Mouse (Mus musculus) gastrocnemius, adult 2 months (tissue): ENCODE measurements around the gene Txndc8. TPM values are rescaled to one million over a fixed set of nuclear protein-coding genes. Genes with fewer than 3 reads are reported as not detected.

Experiments used
- DNase-seq: peaks from one replicate; pipeline ENCODE4 v3.0.0; 2022
- H3K27ac ChIP-seq: fragments of 200-600 bp; 2 replicates; pipeline ENCODE4 v1.8.1; 2022; ENCODE audit warnings: mild to moderate bottlenecking
- H3K4me3 ChIP-seq: fragments of 200-600 bp; 2 replicates; pipeline ENCODE4 v1.8.1; 2022; ENCODE audit warnings: mild to moderate bottlenecking, moderate library complexity
- CTCF ChIP-seq: fragments of 200-600 bp; IDR thresholded peaks from 2 replicates; pipeline ENCODE4 v1.8.1; 2022; ENCODE audit warnings: antibody characterized with exemption, mild to moderate bottlenecking, moderate library complexity
- intact Hi-C: fragments of 180-260 bp; cut with DNase I; formaldehyde crosslinking; loops from one replicate; pipeline ENCODE4 v1.15.1; 2025
- total RNA-seq, 2 experiments: library from RNA; stranded (reverse); gene quantifications; 2 replicates each; pipeline ENCODE4 v1.2.3; 2021

The Txndc8 gene
- total RNA-seq, 2 experiments from 2014 or later = not detected

GRCm38 (mm10) chr4:57973592-57974268, 35.2 kb downstream of the Txndc8 start:
- Histone ChIP-seq H3K4me3 (no peak overlapping the region), H3K27ac (no peak overlapping the region)
- DNase-seq = no peak
- TF ChIP-seq CTCF = no peak
- intact Hi-C loops = no loop called here

DNA sequence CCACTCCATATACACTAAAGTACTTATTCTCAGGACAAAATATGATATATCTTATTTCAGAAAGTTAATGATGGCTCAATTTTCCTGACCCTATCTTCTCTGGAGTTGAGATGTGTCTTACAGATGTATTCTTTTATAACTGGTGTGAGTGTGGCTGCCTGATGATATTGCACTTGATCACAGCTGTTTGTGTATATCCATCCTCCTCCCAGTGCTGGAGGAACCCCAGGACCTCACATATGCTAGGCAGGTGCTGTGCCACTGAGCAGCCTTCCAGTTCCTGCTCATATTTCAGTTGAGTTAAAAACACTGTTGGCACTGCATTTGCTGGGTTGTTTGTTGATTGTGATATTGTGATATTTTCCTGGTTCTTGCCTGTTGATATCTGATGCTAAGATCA, 38.6 kb downstream of the Txndc8 start:
- intact Hi-C loops = no loop called here
- no peak overlapping the region for H3K4me3 ChIP-seq
- H3K27ac ChIP-seq = no peak overlapping the region
- TF ChIP-seq CTCF = no peak
- DNase-seq = no peak

GRCm38 (mm10) chr4:57967195-57967594, 41.7 kb downstream of the Txndc8 start:
- TF ChIP-seq CTCF = no peak

GRCm38 (mm10) chr4:57965516-57965915, 43.4 kb downstream of the Txndc8 start:
- no peak for DNase-seq
- TF ChIP-seq CTCF = no peak
- no peak overlapping the region for H3K27ac ChIP-seq
- no peak overlapping the region for H3K4me3 ChIP-seq
- intact Hi-C loops = no loop called here

More at GRCm38 (mm10) chr4:57967195-57967594, 41.7 kb downstream of the Txndc8 start:
- DNase-seq = no peak
- Histone ChIP-seq H3K4me3 (no peak overlapping the region), H3K27ac (no peak overlapping the region)
- intact Hi-C loops = no loop called here

- DNase-seq = no peak
- TF ChIP-seq CTCF = no peak
- H3K27ac ChIP-seq = no peak overlapping the region
- no peak overlapping the region for H3K4me3 ChIP-seq
- intact Hi-C loops = no loop called here
These were observed 44.8 kb downstream of the Txndc8 start for GRCm38 (mm10) chr4:57964143-57964542.

DNA sequence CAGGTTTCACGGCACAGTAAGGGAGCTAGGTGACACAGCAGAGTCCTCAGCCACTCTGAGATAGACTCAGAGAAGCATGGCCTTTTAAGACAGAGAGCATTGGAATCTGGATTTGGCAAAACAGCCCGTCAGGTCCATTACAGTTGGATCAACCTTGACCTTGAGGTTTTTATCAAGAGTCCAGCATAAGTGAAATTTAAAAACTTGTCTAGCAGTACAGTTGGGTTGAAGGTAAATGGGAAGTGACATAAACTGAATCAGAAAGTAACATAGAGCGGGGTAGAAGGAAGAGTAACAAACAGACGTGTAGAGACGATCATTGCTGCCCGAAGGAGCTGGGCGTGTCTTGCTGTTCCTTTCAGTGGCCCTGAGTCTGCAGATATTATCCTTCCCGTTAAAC, 49.9 kb downstream of the Txndc8 start:
- H3K27ac ChIP-seq = no peak overlapping the region
- intact Hi-C loops = no loop called here
- DNase-seq = no peak
- TF ChIP-seq CTCF = no peak
- H3K4me3 ChIP-seq = no peak overlapping the region

DNA sequence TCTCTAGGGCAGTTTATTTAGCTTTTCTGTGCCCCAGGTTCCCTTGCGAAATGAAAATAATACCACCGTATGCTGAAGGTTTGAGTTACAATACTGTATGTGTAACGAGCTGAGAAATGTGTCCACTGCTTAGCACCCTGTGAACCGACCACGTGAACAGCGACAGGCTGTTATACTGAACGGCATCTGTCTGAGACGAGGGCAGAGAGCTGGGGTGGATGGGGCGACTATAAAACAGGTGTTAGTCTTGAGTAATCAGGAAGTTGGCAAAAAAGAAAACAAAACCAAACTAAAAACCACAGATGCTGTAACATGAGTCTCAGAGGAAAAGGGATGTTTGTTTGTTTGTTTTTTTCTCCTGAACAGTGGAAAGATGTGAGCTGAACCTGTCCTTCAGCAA, 50.8 kb downstream of the Txndc8 start:
- DNase-seq = peak; percentile 36
- Histone ChIP-seq H3K4me3 (peak overlapping the region; percentile 85; the same call in 1 of the 2 replicates), H3K27ac (peak overlapping the region; percentile 99)
- TF ChIP-seq CTCF = no peak
- intact Hi-C loops = no loop called here

DNA sequence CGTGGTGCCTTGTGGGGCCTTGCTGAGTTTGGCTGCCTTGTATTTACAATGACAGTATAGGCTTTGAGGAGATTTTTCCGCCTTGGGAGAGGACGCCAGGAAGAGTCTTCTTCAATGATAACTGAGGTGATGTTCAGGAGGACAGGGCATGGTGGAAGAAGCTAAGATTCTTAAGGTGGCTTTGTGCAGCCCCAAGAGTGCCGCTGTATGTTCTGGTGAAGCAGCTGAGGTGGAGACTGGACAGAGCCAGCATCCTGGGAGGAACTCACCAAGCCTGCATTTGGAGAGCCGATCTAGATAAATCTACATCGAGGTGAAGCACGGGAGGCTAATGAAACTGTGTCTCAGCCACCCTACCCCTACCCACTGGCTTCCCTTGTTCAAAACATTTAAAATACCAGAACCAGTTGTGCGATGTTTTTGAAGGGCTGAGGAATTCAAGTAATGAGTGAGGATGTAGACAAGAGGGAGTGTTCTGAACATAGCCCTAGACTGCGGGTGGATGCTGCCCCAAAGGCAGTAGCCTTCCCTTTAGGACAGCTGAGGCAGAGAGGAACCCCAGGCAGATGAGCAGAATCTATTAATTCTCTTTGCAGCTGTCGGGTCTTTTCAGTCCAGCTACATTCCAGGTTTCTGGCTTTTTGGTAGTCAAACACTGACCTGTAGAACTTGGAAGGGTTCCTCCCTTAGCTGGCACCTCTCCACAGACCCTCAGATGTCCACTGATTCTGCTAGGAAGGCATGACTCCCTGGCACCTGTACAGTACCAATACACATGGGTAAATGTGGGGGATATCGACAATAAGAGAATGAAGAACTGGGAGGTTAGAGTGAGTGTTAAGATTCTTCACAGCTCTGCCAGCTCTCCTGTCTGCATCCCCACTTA, 51.5 kb downstream of the Txndc8 start:
- intact Hi-C loops = no loop called here
- no peak for TF ChIP-seq CTCF

GRCm38 (mm10) chr4:57956029-57956960, 52.6 kb downstream of the Txndc8 start, which contains the start of gene Txn1:
Gene Txn1, minus strand, starts transcription at chr4:57956411.
- no peak for TF ChIP-seq CTCF
- intact Hi-C loops = no loop called here
- Histone ChIP-seq H3K27ac (peak within 1 kb of the TSS; percentile 99), H3K4me3 (peak within 1 kb of the TSS; percentile 85)
- peak; percentile 99 for DNase-seq

More for the DNA sequence above, 51.5 kb downstream of the Txndc8 start:
- Histone ChIP-seq H3K27ac (peak overlapping the region; percentile 99), H3K4me3 (peak overlapping the region; percentile 85)
- peak; percentile 22 for DNase-seq

DNA sequence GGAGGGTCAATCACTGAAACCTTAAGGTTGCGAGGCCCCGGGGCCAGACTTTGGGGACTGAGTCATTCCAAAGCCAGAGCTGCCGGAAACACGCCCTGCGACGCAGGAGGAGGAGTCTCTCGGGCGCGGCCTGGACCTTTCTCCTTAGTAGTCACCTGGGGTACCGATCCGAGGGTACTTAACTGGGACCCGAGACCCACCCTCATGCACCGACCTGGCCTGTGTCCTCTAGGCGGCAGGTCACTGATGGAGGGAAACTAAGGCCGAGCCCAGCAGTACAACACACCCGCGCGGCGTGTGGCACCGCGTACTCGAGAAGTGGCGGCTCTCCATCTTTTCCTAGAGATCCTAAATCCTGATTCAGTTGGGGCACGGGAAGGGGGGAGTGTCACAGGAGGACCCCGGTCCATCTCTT, 53.4 kb downstream of the Txndc8 start:
- H3K4me3 ChIP-seq = peak overlapping the region; percentile 85
- peak overlapping the region; percentile 99 for H3K27ac ChIP-seq
- DNase-seq = peak; percentile 82
- no peak for TF ChIP-seq CTCF
- intact Hi-C loops = no loop called here

GRCm38 (mm10) chr4:57954991-57955390, 53.9 kb downstream of the Txndc8 start:
- no peak for TF ChIP-seq CTCF
- peak overlapping the region; percentile 85 for H3K4me3 ChIP-seq
- DNase-seq = no peak
- intact Hi-C loops = no loop called here
- H3K27ac ChIP-seq = peak overlapping the region; percentile 99

DNA sequence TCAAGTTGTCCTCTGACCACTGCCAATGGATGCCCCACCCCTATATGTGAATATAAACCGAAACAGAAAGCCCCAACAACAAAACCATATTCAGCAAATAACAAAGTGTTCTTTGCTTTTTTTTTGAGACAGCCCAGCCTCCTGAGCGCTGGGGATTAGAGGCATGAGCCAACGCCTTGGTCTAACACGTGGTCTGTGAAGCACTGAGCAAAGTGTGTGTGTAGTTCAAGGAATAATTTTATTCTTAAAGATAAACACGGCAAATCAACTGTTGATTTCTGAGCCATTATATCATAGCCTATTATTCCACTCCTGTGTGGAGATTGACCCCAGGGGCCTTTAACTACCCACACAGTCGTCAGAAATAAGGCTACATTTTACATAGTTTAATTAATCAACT, 54.3 kb downstream of the Txndc8 start:
- DNase-seq = no peak
- TF ChIP-seq CTCF = no peak
- Histone ChIP-seq H3K27ac (peak overlapping the region; percentile 99), H3K4me3 (peak overlapping the region; percentile 85)
- intact Hi-C loops = no loop called here
